Mouse (Mus musculus): ENCODE measurements around the gene Wdr86. TPM values are rescaled to one million over a fixed set of nuclear protein-coding genes. Genes with fewer than 3 reads are reported as not detected.

Wdr86 gene
- polyA plus RNA-seq, 1 experiment from 2014 or later, result 69.7 TPM

- Histone ChIP-seq H3K9ac (peak overlapping the region; percentile 95), H3K27me3 (no peaks in the 10 kb centered on the region), H3K4me1 (peaks cover 55% of the 10 kb centered on the region), H3K4me3 (peak overlapping the region; percentile 87), H3K27ac (peak overlapping the region; percentile 92), H3K36me3 (peaks cover 13% of the 10 kb centered on the region), H3K4me2 (replicated peaks) (peak overlapping the region; percentile 89), H3K9me3 (no peaks in the 10 kb centered on the region)
- under 1% methylated on average over 49 of the region's 49 CpGs for WGBS
- no peak; the same call in 1 of the 2 replicates for ATAC-seq (ENCODE audit: insufficient number of reproducible peaks, insufficient read depth, low FRiP score, low TSS enrichment)
These were observed 585 bp downstream of the Wdr86 start for GRCm38 (mm10) chr5:24729797-24730487.

GRCm38 (mm10) chr5:24726901-24727836, 3.4 kb downstream of the Wdr86 start:
- H3K9ac ChIP-seq, result no peak overlapping the region
- peaks cover 46% of the 10 kb centered on the region for H3K4me1 ChIP-seq

DNA sequence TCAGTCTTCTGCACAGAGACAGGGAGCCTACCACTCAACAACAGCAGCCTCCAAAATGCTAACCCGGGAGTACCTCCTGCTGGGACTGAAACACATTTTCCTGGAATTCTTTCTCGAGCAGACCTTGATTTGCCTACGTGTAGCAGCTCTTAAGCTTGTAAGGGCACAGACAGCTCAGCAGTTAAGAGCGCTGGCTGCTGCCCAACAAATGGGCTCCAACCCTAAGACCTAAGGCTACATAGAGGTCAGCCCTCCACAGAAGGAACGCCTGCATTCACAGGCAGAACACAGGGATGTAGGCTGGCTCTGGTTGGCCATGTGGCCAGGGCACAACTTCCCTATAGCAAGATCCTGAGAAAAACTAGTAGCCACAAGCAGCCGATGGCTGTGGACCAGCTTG, 4.6 kb downstream of the Wdr86 start:
- 66% methylated on average over 6 of the region's 6 CpGs for WGBS
- peak overlapping the region; percentile 73; the same call in 1 of the 2 replicates for H3K27ac ChIP-seq
- H3K4me2 ChIP-seq (replicated peaks), result no peak overlapping the region
- no peak overlapping the region for H3K4me3 ChIP-seq
- peaks cover 38% of the 10 kb centered on the region for H3K4me1 ChIP-seq
- H3K9me3 ChIP-seq, result no peaks in the 10 kb centered on the region
- H3K9ac ChIP-seq, result no peak overlapping the region
- peaks cover 28% of the 10 kb centered on the region for H3K36me3 ChIP-seq
- ATAC-seq (ENCODE audit: insufficient number of reproducible peaks, insufficient read depth, low FRiP score, low TSS enrichment), result no peak
- H3K27me3 ChIP-seq, result no peaks in the 10 kb centered on the region

More at GRCm38 (mm10) chr5:24726901-24727836, 3.4 kb downstream of the Wdr86 start:
- Histone ChIP-seq H3K4me3 (no peak overlapping the region), H3K27me3 (no peaks in the 10 kb centered on the region), H3K36me3 (peaks cover 17% of the 10 kb centered on the region), H3K9me3 (no peaks in the 10 kb centered on the region), H3K27ac (no peak overlapping the region), H3K4me2 (replicated peaks) (no peak overlapping the region)
- ATAC-seq (ENCODE audit: insufficient number of reproducible peaks, insufficient read depth, low FRiP score, low TSS enrichment), result no peak
- WGBS, result 70% methylated on average over 11 of the region's 12 CpGs

DNA sequence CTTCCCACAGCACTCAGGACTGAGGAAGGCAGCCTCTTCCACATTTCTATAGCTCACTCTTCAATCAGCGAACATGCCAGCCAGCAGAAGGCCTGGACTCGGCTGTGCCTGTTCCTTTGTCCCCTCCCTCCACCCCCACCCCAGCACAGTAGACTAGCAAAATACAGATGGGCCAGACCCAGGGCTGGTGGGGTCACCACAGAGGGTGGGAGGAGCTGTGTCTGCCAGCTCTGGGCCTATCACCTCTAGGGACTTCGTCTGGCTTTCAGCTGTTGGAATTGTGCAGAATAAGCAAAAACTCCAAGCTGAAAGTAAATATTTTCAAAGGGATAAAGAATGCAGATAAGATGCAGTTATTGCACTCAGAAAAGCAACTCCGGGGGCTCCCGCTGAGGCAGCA, 5.7 kb downstream of the Wdr86 start:
- 42% methylated on average over 5 of the region's 5 CpGs for WGBS
- peak overlapping the region; percentile 73; the same call in 1 of the 2 replicates for H3K27ac ChIP-seq
- H3K9ac ChIP-seq, result no peak overlapping the region
- ATAC-seq (ENCODE audit: insufficient number of reproducible peaks, insufficient read depth, low FRiP score, low TSS enrichment), result 0 out of 2 replicates have a peak, but pooled peaks have one; percentile 28
- H3K4me3 ChIP-seq, result no peak overlapping the region
- peak overlapping the region; percentile 10; the same call in 1 of the 2 replicates for H3K4me2 ChIP-seq (replicated peaks)
- H3K27me3 ChIP-seq, result no peaks in the 10 kb centered on the region
- peaks cover 38% of the 10 kb centered on the region for H3K4me1 ChIP-seq
- H3K36me3 ChIP-seq, result peaks cover 34% of the 10 kb centered on the region
- H3K9me3 ChIP-seq, result no peaks in the 10 kb centered on the region

DNA sequence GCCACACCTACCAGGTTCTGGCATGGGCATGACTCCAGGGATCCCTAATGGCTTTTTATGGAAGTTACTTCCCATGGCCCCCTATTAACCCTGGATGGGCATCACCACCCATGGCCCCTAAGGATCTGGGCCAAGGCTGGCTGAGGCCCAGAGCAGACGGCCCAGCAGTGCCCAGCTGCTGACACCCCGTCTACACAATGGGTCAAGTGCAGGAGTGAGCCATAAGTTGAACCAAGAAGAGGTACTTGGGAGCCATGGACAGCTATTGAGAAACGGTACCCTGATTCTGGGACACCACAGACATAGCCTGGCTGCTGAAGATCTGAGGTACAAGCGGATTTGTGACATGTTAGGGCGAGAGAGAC, 6.3 kb downstream of the Wdr86 start:
- peaks cover 36% of the 10 kb centered on the region for H3K4me1 ChIP-seq
- no peak overlapping the region for H3K4me2 ChIP-seq (replicated peaks)
- H3K27ac ChIP-seq, result peak overlapping the region; percentile 73; the same call in 1 of the 2 replicates

GRCm38 (mm10) chr5:24723527-24724269, 6.8 kb downstream of the Wdr86 start:
- Histone ChIP-seq H3K27ac (no peak overlapping the region), H3K27me3 (no peaks in the 10 kb centered on the region), H3K4me1 (peaks cover 33% of the 10 kb centered on the region), H3K9ac (no peak overlapping the region), H3K36me3 (peaks cover 45% of the 10 kb centered on the region), H3K4me3 (no peak overlapping the region), H3K4me2 (replicated peaks) (no peak overlapping the region), H3K9me3 (no peaks in the 10 kb centered on the region)
- WGBS, result 72% methylated on average over 11 of the region's 11 CpGs
- ATAC-seq (ENCODE audit: insufficient number of reproducible peaks, insufficient read depth, low FRiP score, low TSS enrichment), result no peak

More for the DNA sequence above, 6.3 kb downstream of the Wdr86 start:
- Histone ChIP-seq H3K27me3 (no peaks in the 10 kb centered on the region), H3K4me3 (no peak overlapping the region), H3K9ac (no peak overlapping the region), H3K36me3 (peaks cover 39% of the 10 kb centered on the region), H3K9me3 (no peaks in the 10 kb centered on the region)
- ATAC-seq (ENCODE audit: insufficient number of reproducible peaks, insufficient read depth, low FRiP score, low TSS enrichment), result no peak
- 81% methylated on average over 5 of the region's 5 CpGs for WGBS

- Histone ChIP-seq H3K4me2 (replicated peaks) (no peak overlapping the region), H3K4me3 (no peak overlapping the region), H3K4me1 (peaks cover 8% of the 10 kb centered on the region), H3K27me3 (no peaks in the 10 kb centered on the region), H3K27ac (no peak overlapping the region), H3K9ac (no peak overlapping the region), H3K36me3 (peaks cover 66% of the 10 kb centered on the region), H3K9me3 (no peaks in the 10 kb centered on the region)
- no peak for ATAC-seq (ENCODE audit: insufficient number of reproducible peaks, insufficient read depth, low FRiP score, low TSS enrichment)
- 81% methylated on average over 3 of the region's 3 CpGs for WGBS
These were observed 10.7 kb downstream of the Wdr86 start for GRCm38 (mm10) chr5:24719852-24720251.

- Histone ChIP-seq H3K9ac (no peak overlapping the region), H3K9me3 (no peaks in the 10 kb centered on the region), H3K27me3 (no peaks in the 10 kb centered on the region), H3K27ac (no peak overlapping the region), H3K4me2 (replicated peaks) (no peak overlapping the region), H3K4me1 (no peaks in the 10 kb centered on the region), H3K4me3 (no peak overlapping the region), H3K36me3 (peaks cover 84% of the 10 kb centered on the region)
- no peak for ATAC-seq (ENCODE audit: insufficient number of reproducible peaks, insufficient read depth, low FRiP score, low TSS enrichment)
- 93% methylated on average over 6 of the region's 6 CpGs for WGBS
These were observed 12.5 kb downstream of the Wdr86 start for GRCm38 (mm10) chr5:24718076-24718475.

DNA sequence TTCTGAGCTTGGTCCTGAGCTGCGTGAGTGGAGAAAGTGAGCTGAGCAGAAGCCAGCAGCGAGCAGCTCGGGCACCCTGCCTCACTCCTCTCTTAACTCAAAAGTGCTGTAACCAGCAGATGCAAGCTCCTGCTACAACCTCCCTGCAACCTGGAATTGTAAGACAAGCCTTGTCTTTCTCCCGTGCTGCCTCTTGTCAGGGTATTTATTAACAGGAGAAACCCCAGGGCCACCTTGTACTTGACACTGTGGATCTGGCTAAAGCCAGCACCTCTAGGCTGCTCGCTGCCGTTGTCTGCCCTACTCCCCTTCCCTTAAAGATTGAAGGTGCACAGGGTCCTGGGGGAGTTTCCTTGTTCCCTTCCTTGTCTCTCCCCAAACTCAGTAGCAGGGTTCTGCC, 16.5 kb downstream of the Wdr86 start:
- H3K4me1 ChIP-seq, result no peaks in the 10 kb centered on the region
- H3K27ac ChIP-seq, result no peak overlapping the region
- no peaks in the 10 kb centered on the region for H3K27me3 ChIP-seq
- no peak overlapping the region for H3K9ac ChIP-seq
- ATAC-seq (ENCODE audit: insufficient number of reproducible peaks, insufficient read depth, low FRiP score, low TSS enrichment), result no peak
- no peak overlapping the region for H3K4me3 ChIP-seq
- WGBS, result 82% methylated on average over 6 of the region's 6 CpGs
- peaks cover 92% of the 10 kb centered on the region for H3K36me3 ChIP-seq
- H3K4me2 ChIP-seq (replicated peaks), result no peak overlapping the region
- H3K9me3 ChIP-seq, result peaks cover 10% of the 10 kb centered on the region; the same call in 1 of the 2 replicates

DNA sequence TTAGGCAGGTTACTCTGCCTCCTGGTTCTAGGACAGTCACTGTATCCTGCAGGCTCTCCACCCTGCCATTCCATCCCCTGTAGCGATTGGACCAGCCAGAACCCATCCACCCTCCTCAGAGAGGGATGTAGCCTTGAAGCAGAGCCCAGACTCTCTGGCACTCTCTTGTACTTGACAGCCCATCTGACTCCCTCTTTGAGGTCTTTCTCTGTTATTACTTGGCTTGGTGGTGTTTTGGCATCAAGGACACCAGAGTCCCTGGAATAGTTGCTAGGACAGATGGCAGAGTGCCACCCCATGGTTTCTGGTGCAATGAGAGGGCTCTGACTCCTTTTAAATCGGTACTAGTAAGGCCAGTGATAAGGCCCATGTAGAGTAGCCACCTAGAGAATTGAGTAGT, 17.3 kb downstream of the Wdr86 start:
- no peak overlapping the region for H3K27ac ChIP-seq
- no peak overlapping the region for H3K4me3 ChIP-seq
- H3K36me3 ChIP-seq, result peaks cover 96% of the 10 kb centered on the region
- no peak for ATAC-seq (ENCODE audit: insufficient number of reproducible peaks, insufficient read depth, low FRiP score, low TSS enrichment)
- no peaks in the 10 kb centered on the region for H3K27me3 ChIP-seq
- H3K9ac ChIP-seq, result no peak overlapping the region
- peaks cover 10% of the 10 kb centered on the region; the same call in 1 of the 2 replicates for H3K9me3 ChIP-seq
- 82% methylated on average over 2 of the region's 2 CpGs for WGBS
- H3K4me1 ChIP-seq, result no peaks in the 10 kb centered on the region
- no peak overlapping the region for H3K4me2 ChIP-seq (replicated peaks)

DNA sequence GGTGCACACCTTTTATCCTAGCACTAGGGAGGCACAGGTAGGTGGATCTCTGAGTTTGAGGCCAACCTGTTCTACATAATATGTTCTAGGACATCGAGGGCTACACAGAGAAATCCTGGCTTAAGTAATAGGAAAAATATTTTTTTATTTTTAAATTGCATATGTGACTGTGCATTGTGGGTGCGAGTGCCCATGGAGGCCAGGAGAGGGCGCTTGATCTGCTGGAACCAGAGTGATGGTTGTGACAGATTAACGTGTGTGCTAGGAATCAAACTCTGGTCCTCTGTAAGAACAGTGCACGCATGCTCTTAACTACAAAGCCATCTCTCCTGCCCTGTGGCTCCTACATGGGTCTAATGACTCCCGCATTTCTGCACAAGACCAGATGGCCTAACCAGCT, 18.9 kb downstream of the Wdr86 start:
- ATAC-seq (ENCODE audit: insufficient number of reproducible peaks, insufficient read depth, low FRiP score, low TSS enrichment), result no peak
- H3K4me2 ChIP-seq (replicated peaks), result no peak overlapping the region
- H3K4me1 ChIP-seq, result no peaks in the 10 kb centered on the region
- peaks cover 12% of the 10 kb centered on the region; the same call in 1 of the 2 replicates for H3K9me3 ChIP-seq
- no peak overlapping the region for H3K27ac ChIP-seq
- H3K4me3 ChIP-seq, result no peak overlapping the region
- no peaks in the 10 kb centered on the region for H3K27me3 ChIP-seq
- WGBS, result 94% methylated on average over 6 of the region's 6 CpGs
- peaks cover 96% of the 10 kb centered on the region for H3K36me3 ChIP-seq
- no peak overlapping the region for H3K9ac ChIP-seq

All from embryonic facial prominence, embryonic 12.5 days (tissue).